Mouse (Mus musculus) T-helper 1 cell (primary cell): ENCODE measurements around the gene Suds3.

Experiments used
- in situ Hi-C: fragments of 300-600 bp; cut with MboI, MseI; formaldehyde crosslinking; loops from one replicate; pipeline ENCODE4 v1.15.1; 2025; ENCODE audit warnings: high pct_unique_total_duplicates

Suds3 gene

GRCm38 (mm10) chr5:117115836-117116366 lies at the start of gene Suds3:
Gene Suds3 (minus strand): TSS chr5:117116113.
- in situ Hi-C loops = no loop called here

GRCm38 (mm10) chr5:117164923-117165322 lies 49.0 kb upstream of the Suds3 start:
- in situ Hi-C loops = no loop called here

- in situ Hi-C loops = no loop called here
Measured at GRCm38 (mm10) chr5:117164516-117164915, 48.6 kb upstream of the Suds3 start.

- in situ Hi-C loops = no loop called here
Measured at GRCm38 (mm10) chr5:117163790-117164189, 47.9 kb upstream of the Suds3 start.

GRCm38 (mm10) chr5:117160499-117160898 lies 44.6 kb upstream of the Suds3 start:
- in situ Hi-C loops = no loop called here

- in situ Hi-C loops = no loop called here
Measured at GRCm38 (mm10) chr5:117159805-117160291, 43.9 kb upstream of the Suds3 start.

GRCm38 (mm10) chr5:117159326-117159725 lies 43.4 kb upstream of the Suds3 start:
- in situ Hi-C loops = no loop called here

- in situ Hi-C loops = no loop called here
Measured at GRCm38 (mm10) chr5:117158335-117159018, 42.6 kb upstream of the Suds3 start.

- in situ Hi-C loops = no loop called here
Measured at GRCm38 (mm10) chr5:117153527-117154091, 37.7 kb upstream of the Suds3 start.

- in situ Hi-C loops = no loop called here
Measured at GRCm38 (mm10) chr5:117152944-117153343, 37.0 kb upstream of the Suds3 start.

- in situ Hi-C loops = no loop called here
Measured at GRCm38 (mm10) chr5:117150068-117150467, 34.2 kb upstream of the Suds3 start.

GRCm38 (mm10) chr5:117149054-117149942 lies 33.4 kb upstream of the Suds3 start:
- in situ Hi-C loops = no loop called here

GRCm38 (mm10) chr5:117147187-117148095 lies 31.5 kb upstream of the Suds3 start:
- in situ Hi-C loops = no loop called here

- in situ Hi-C loops = no loop called here
Measured at GRCm38 (mm10) chr5:117146165-117146564, 30.3 kb upstream of the Suds3 start.

- in situ Hi-C loops = no loop called here
Measured at GRCm38 (mm10) chr5:117143721-117144135, 27.8 kb upstream of the Suds3 start.

- in situ Hi-C loops = no loop called here
Measured at GRCm38 (mm10) chr5:117140374-117140773, 24.5 kb upstream of the Suds3 start.

- in situ Hi-C loops = no loop called here
Measured at GRCm38 (mm10) chr5:117139822-117140221, 23.9 kb upstream of the Suds3 start.

- in situ Hi-C loops = no loop called here
Measured at GRCm38 (mm10) chr5:117138295-117138988, 22.5 kb upstream of the Suds3 start.

GRCm38 (mm10) chr5:117137594-117137993 lies 21.7 kb upstream of the Suds3 start:
- in situ Hi-C loops = no loop called here

- in situ Hi-C loops = no loop called here
Measured at GRCm38 (mm10) chr5:117137011-117137410, 21.1 kb upstream of the Suds3 start.
